Mouse (Mus musculus): ENCODE measurements around the gene Dgat2. TPM values are rescaled to one million over a fixed set of nuclear protein-coding genes. Genes with fewer than 3 reads are reported as not detected.

Gene Dgat2
- 6.7 TPM for polyA plus RNA-seq (2015; fragmentation: Illumina TruSeq; extraction: RNeasy Lipid Tissue Mini Kit (QIAGEN cat#74804); ENCODE audit: insufficient read depth, low read depth, low replicate concordance)

DNA sequence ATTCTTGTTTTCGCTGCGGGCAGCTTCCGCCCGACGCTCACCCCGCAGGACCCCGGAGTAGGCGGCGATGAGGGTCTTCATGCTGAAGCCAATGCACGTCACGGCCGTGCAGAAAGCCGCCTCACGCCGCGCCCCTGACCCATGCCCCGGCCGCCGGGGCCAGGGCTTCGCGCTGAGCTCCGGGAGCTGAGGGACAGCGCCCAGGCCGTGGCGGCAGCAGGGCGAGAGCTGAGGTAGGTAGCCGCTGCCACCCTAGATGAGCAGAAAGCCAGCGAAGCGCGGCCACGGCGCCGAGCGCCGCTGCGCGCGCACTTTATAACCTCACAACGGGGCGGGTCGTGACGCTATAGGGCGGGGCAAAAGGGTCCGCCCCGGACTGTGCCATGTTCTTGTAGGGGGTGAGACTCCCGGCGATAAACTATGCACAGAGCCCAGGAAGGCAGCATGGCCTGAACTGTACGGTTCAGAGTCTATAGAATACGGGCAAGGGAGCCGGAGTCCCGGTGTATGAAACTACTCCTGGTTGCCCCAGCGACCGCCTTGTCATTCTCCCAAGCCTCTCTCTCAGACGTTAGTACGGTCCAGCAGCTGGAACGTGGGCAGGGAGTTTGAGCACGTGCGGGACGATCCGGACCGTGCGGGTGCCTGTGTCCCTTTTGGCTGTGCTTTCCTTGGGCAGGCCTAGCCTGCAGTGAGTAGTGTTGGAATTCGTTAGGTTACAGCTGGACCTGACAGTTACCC lies at the start of gene Dgat2:
Dgat2 (minus strand) TSS at position 288 of the 741 bp plus-strand sequence.

GRCm38 (mm10) chr7:99140984-99141918 lies 41.3 kb downstream of the Dgat2 start, which contains the start of gene Uvrag:
TSS of gene Uvrag (minus strand) at chr7:99141141.

Other genes starting within 250 kb of the Dgat2 start
- gene Uvrag, start 41.6 kb downstream of the Dgat2 start, polyA plus RNA-seq (2015; fragmentation: Illumina TruSeq; extraction: RNeasy Lipid Tissue Mini Kit (QIAGEN cat#74804); ENCODE audit: insufficient read depth, low read depth, low replicate concordance), result 4.5 TPM
- not detected for gene Mogat2, start 55.9 kb upstream of the Dgat2 start, polyA plus RNA-seq (2015; fragmentation: Illumina TruSeq; extraction: RNeasy Lipid Tissue Mini Kit (QIAGEN cat#74804); ENCODE audit: insufficient read depth, low read depth, low replicate concordance)
- 3.8 TPM for gene Map6, start 84.7 kb upstream of the Dgat2 start, polyA plus RNA-seq (2015; fragmentation: Illumina TruSeq; extraction: RNeasy Lipid Tissue Mini Kit (QIAGEN cat#74804); ENCODE audit: insufficient read depth, low read depth, low replicate concordance)
- 67.3 TPM for gene Serpinh1, start 170.5 kb upstream of the Dgat2 start, polyA plus RNA-seq (2015; fragmentation: Illumina TruSeq; extraction: RNeasy Lipid Tissue Mini Kit (QIAGEN cat#74804); ENCODE audit: insufficient read depth, low read depth, low replicate concordance)
- 9.1 TPM for gene Gdpd5, start 198.7 kb upstream of the Dgat2 start, polyA plus RNA-seq (2015; fragmentation: Illumina TruSeq; extraction: RNeasy Lipid Tissue Mini Kit (QIAGEN cat#74804); ENCODE audit: insufficient read depth, low read depth, low replicate concordance)